Mouse (Mus musculus) urinary bladder, adult 2 months (tissue): Measurements from ENCODE around the gene Alk. TPM values are rescaled to one million over a fixed set of nuclear protein-coding genes. Genes with fewer than 3 reads are reported as not detected.

ENCODE experiments used
- polyA plus RNA-seq: library from polyadenylated mRNA; depleted of rRNA; stranded (reverse); fragments of >200 nt; gene quantifications from 2 replicates; pipeline ENCODE4 v1.2.3, GENCODE M21; 2012; rRNA removed

The Alk gene
- polyA plus RNA-seq, 1 experiment, result 0.01 TPM

Other genes with a start within 250 kb of the Alk start
- gene Ypel5, start 231.8 kb upstream of the Alk start, polyA plus RNA-seq, result 55.2 and 59.0 TPM in 2 replicates